8 mouse cellular contexts compared by ENCODE assay signal in genomic region chr7:101107073-101107810, GRCm38 (mm10). TPM values are rescaled to one million over a fixed set of nuclear protein-coding genes. Genes with fewer than 3 reads are reported as not detected.
DNase-seq lines count a peak whose midpoint lies in the region; ATAC-seq and TF ChIP-seq lines count a peak whose summit lies in the region.

No protein-coding gene starts in this region.

- no peak for TF ChIP-seq POLR2A in thymus, adult 2 months (IDR thresholded peaks at IDR 0.05; ENCODE audit: control insufficient read depth, extremely low read depth, insufficient read depth, low read length, poor library complexity)
- no peak for TF ChIP-seq POLR2A in myocyte (IDR thresholded peaks at IDR 0.05; ENCODE audit: insufficient read length, low read depth)

- no peaks in the 10 kb centered on the region for H3K9me3 ChIP-seq in hindbrain, embryonic 16.5 days (ENCODE audit: control insufficient read depth, low read length)

- peak overlapping the region; percentile 93 for H3K27ac ChIP-seq in gastrocnemius, adult 2 months
- H3K27ac ChIP-seq in thymus, adult 2 months (ENCODE audit: control insufficient read depth, insufficient read depth, low read length) = no peak overlapping the region
- peak overlapping the region; percentile 99 for H3K27ac ChIP-seq in hindbrain, embryonic 16.5 days (ENCODE audit: low read depth, low read length)

- peak overlapping the region; percentile 96 for H3K4me3 ChIP-seq in gastrocnemius, adult 2 months
- H3K4me3 ChIP-seq in thymus, adult 2 months (ENCODE audit: control insufficient read depth, insufficient read depth, low read length) = no peak overlapping the region
- H3K4me3 ChIP-seq in hindbrain, embryonic 16.5 days (ENCODE audit: low read length) = peak overlapping the region; percentile 96
- peak overlapping the region; percentile 84 for H3K4me3 ChIP-seq in myocyte

- DNase-seq in gastrocnemius, adult 2 months = no peak
- DNase-seq in gastrocnemius, adult 8-10 months (ENCODE audit: low spot score in 2 of 2) = no peak
- DNase-seq in thymus, adult 2 months = peak; percentile 14
- no peak for DNase-seq in thymus, postnatal 36 days
- DNase-seq in gastrocnemius, adult 18-20 months (ENCODE audit: low spot score) = no peak
- DNase-seq in kidney, postnatal 36 days = no peak

- ATAC-seq in hindbrain, embryonic 16.5 days = no peak

- no peak for TF ChIP-seq CTCF in gastrocnemius, adult 2 months (IDR thresholded peaks at IDR 0.05)
- TF ChIP-seq CTCF in thymus, adult 2 months (IDR thresholded peaks at IDR 0.05; ENCODE audit: borderline replicate concordance, control insufficient read depth, extremely low read depth, insufficient read depth, low read length, poor library complexity) = no peak

- H3K27me3 ChIP-seq in thymus, adult 2 months (ENCODE audit: control insufficient read depth, insufficient read depth, low read length) = no peaks in the 10 kb centered on the region
- H3K27me3 ChIP-seq in hindbrain, embryonic 16.5 days (replicated peaks; ENCODE audit: control insufficient read depth, insufficient read depth, low read length) = no peaks in the 10 kb centered on the region
- no peaks in the 10 kb centered on the region for H3K27me3 ChIP-seq in myocyte (ENCODE audit: control insufficient read depth, insufficient read depth, insufficient read length)

- peak overlapping the region; percentile 76 for H3ac ChIP-seq in myocyte (ENCODE audit: control insufficient read depth, insufficient read length)

- intact Hi-C loops in gastrocnemius, adult 2 months (cut with DNase I) = loop anchor here (5.0 kb wide), 1 partner anchor 40 kb away; no protein-coding TSS in a partner anchor

- H3K36me3 ChIP-seq in thymus, adult 2 months (ENCODE audit: control insufficient read depth, insufficient read depth, low read length) = no peaks in the 10 kb centered on the region
- peaks cover 4% of the 10 kb centered on the region; the same call in 1 of the 2 replicates for H3K36me3 ChIP-seq in hindbrain, embryonic 16.5 days (ENCODE audit: control insufficient read depth, insufficient read depth, low read length)
- H3K36me3 ChIP-seq in myocyte (ENCODE audit: control insufficient read depth, insufficient read depth) = no peaks in the 10 kb centered on the region

- H3K79me2 ChIP-seq in myocyte (ENCODE audit: control insufficient read depth, insufficient read depth) = no peaks in the 10 kb centered on the region

- peak overlapping the region; percentile 97 for H3K9ac ChIP-seq in hindbrain, embryonic 16.5 days (ENCODE audit: low read depth, low read length)

- WGBS in thymus, adult 2 months = 50% methylated on average over 5 of the region's 5 CpGs
- 31% methylated on average over 5 of the region's 5 CpGs for WGBS in hindbrain, embryonic 16.5 days

- H3K4me2 ChIP-seq in hindbrain, embryonic 16.5 days (ENCODE audit: low read length) = peak overlapping the region; percentile 60
- H3K4me2 ChIP-seq in myocyte (ENCODE audit: low read depth) = peak overlapping the region; percentile 79

- H3K4me1 ChIP-seq in thymus, adult 2 months (replicated peaks; ENCODE audit: control insufficient read depth, insufficient read depth, low read length) = peaks cover 20% of the 10 kb centered on the region
- H3K4me1 ChIP-seq in hindbrain, embryonic 16.5 days (ENCODE audit: control insufficient read depth, insufficient read depth, low read depth, low read length) = peaks cover 13% of the 10 kb centered on the region

TF ChIP-seq in myocyte, 11 proteins besides CTCF, POLR2A, EP300 and RAD21:
- no peak for TF ChIP-seq SRF (IDR thresholded peaks at IDR 0.05; ENCODE audit: control insufficient read depth, insufficient read length, low read depth)

RNA-seq across cellular contexts. Expression of gene Fchsd2, which starts 14.6 kb away (rescaled TPM):
- 1 to 10 TPM; 3.7 to 7.1 TPM for total RNA-seq in gastrocnemius, adult 2 months (2021)
- total RNA-seq in gastrocnemius, adult 8-10 months (2022) = 1 to 10 TPM; 4.2 to 5.5 (median 5.0) TPM
- polyA plus RNA-seq in thymus, adult 2 months (2012; rRNA removed) = 14.3 and 15.8 TPM in 2 replicates
- 36.5 and 41.1 TPM in 2 replicates for polyA plus RNA-seq in hindbrain, embryonic 16.5 days (2015; fragmentation: Nextera tagmentation; extraction: Ambion mirVana)
- 5.7 TPM for polyA plus RNA-seq in myocyte (2012; fragmentation: generic; extraction: Trizol)
- 1 to 10 TPM; 5.2 to 6.3 TPM for total RNA-seq in gastrocnemius, adult 18-20 months (2021)
